Mouse (Mus musculus) cortical plate, adult 2 months (tissue): ENCODE measurements at regions not wholly inside any gene's neighbourhood (a gene's known extent, or its start where the extent isn't known, plus 50 kb on each side); places are given as distances from the start of the nearest gene placed in this dataset.

Experiments used
- CTCF ChIP-seq: fragments of 200-500 bp; IDR thresholded peaks from 2 replicates; pipeline ENCODE4 v1.5.1; 2011; ENCODE audit warnings: mild to moderate bottlenecking, control low read depth, low read length; ENCODE audit not compliant: insufficient read depth; ENCODE audit errors: extremely low read depth
- POLR2A ChIP-seq: fragments of 200-500 bp; IDR thresholded peaks from 2 replicates; pipeline ENCODE4 v1.6.1; 2011; ENCODE audit warnings: mild to moderate bottlenecking, low read length, control low read depth; ENCODE audit not compliant: insufficient read depth; ENCODE audit errors: extremely low read depth

- no peak for TF ChIP-seq CTCF
- no peak for TF ChIP-seq POLR2A
These were observed 106.7 kb upstream of the Zfp462 start for GRCm38 (mm10) chr4:54838111-54838510.
